Mouse (Mus musculus) kidney, postnatal 4 days (tissue): ENCODE measurements around the gene Smarcal1.

Source experiments
- DNase-seq, 2 experiments: peaks; one replicate each; pipeline ENCODE4 v3.0.0; 2021; ENCODE audit warnings: mixed read lengths in 2 of 2

Smarcal1 gene

GRCm38 (mm10) chr1:72590636-72591035 lies 7.6 kb downstream of the Smarcal1 start:
- DNase-seq, result no peak

- DNase-seq, result no peak
Observed at GRCm38 (mm10) chr1:72592350-72592749, 9.3 kb downstream of the Smarcal1 start.

GRCm38 (mm10) chr1:72593340-72593951 lies 10.4 kb downstream of the Smarcal1 start:
- DNase-seq, result peak; percentile 25 to 47

- DNase-seq, result no peak
Observed at GRCm38 (mm10) chr1:72595686-72596085, 12.6 kb downstream of the Smarcal1 start.

DNA sequence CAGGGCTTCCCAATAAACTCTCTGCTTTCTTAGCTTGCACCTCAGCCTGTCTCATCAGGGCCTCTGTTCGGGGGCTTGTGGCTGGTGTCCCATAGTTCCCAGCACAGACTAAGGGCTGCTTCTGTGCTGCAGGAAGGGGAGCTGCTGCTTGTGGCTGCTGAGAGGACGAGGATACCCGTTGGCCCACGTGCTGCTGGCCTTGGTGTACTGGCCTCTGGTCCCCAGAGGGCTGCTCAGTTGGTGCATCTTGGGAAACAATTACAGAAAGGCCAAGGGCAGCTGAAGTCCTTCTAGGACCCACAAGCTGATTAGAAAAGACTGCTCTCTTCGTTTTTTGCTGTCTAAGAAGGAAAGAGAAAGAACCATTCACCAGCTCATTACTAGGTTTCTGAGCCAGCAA lies 13.2 kb downstream of the Smarcal1 start:
- no peak for DNase-seq

DNA sequence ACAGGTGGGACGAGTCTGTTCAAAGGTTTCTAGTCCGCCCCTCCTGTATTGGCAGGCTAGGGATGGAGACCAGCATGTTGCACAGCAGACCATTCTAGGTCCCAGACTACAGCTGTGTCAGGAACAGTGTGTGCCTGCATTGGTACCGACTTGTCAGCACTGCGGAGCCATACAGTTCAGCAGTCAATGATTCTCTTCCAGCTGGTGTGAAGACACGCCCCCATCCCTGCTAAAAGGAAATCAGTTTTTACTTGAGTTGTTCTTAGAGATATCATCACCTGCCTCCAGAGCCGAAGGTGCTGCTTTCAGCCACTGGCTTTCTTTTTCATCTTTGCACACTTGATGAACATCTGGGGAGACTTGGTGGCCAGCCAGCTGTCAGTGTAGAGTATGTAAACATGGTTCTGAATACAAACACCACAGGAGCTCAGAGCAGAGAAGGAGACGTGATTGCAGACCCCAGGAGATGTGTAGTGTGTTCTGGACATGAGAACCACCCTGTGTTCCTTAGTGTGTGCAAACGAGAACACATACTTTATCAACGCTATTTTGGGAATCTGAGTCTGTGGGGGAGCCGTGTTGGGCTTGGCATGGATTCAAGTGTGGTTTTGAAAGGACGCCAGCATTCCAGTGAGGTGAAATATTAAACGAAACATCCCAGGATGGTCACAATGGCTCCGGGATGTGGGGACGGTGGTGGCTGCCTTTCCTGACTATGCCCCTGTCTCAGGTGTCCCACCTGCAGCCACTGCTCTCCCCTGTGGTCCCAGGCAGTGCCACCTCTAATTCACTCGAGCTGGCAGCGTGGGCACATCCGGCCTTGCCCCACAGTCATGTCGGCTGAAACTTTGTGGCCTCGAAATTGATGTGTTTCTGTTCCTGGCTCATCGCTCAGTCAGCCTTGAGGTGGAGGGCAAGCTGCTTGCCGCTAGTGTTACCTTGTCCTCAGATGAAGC lies 16.4 kb downstream of the Smarcal1 start:
- peak; percentile 71 to 75 for DNase-seq

DNA sequence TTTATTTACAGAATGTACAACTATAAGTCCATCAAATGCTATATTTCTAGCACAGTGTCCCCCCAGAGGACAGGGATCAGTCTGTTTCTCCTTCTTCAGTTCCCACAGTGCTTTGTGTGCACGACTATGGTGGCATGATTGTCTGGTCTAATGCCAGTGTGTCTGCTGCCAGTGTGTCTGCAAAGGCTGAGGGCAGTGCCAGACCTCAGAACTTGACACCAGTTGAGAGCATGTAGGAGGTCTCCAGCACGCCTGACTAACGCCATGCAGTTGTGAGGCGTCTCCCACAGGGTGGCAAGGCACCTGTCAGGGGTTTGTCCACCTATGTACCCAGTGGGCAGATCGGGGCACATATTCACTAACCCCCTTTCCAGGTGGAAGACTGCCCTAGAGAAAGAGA lies 17.7 kb downstream of the Smarcal1 start:
- DNase-seq, result no peak

DNA sequence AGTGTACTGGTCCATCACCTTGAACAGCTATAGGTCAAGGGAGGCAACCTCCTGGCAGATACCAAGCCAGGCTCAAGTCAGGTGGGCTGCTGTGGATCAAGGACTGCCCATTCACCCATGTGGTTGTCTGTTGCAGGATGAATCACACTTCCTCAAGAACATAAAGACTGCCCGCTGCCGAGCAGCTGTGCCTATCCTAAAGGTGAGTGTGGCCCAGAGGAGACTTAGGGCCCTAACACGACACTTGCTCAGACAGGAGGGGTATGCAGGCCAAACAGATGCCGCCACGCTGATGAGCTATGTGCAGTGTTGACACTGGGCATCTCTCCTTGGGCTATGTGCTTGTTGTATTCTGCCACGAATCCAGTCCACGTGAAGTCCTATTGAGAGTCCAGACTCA lies 18.2 kb downstream of the Smarcal1 start:
- DNase-seq, result no peak

- no peak for DNase-seq
Observed at GRCm38 (mm10) chr1:72602186-72602585, 19.1 kb downstream of the Smarcal1 start.

DNA sequence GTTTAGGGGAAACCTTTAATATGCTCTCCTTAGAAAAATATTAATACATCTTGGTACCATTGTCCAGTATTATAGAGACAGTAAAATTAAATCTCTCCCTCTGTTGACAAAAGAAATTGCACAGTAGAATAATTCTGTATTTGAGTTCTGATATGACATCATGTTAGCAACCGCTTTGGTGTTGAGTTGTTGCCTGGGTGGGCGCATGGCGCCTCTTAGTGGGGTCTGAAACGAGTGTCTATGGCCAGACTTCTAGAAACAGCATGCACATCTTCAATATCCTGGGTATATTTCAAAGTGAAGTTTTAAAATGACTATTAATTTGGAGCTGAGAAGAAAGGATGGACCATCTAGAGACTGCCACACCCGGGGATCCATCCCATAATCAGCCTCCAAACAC lies 19.8 kb downstream of the Smarcal1 start:
- DNase-seq, result no peak

- DNase-seq, result peak in 1 of 2 experiments; percentile 19
Observed at GRCm38 (mm10) chr1:72606186-72606673, 23.2 kb downstream of the Smarcal1 start.

DNA sequence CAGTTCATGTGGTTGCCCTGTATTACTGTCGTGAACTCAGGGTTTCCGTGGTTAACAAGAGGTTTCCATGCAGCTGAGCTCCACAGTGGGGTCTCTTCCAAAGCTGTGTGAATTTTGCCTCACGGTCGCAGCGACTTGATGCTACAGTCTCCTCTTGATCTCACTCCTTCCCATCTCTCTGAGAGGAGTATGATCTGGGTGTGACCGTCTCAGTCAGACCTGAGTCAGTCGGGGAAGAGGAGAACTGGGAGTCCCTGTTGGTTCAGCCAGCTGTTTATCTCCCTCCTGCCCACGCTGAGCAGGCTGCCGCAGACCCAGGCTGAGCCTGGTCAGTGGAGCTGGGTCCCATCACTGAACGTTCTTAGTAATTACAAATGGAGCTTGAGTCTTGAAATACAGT lies 26.1 kb downstream of the Smarcal1 start:
- DNase-seq, result no peak

- DNase-seq, result peak; percentile 27 to 45
Observed at GRCm38 (mm10) chr1:72609887-72610877, 27.1 kb downstream of the Smarcal1 start.

- no peak for DNase-seq
Observed at GRCm38 (mm10) chr1:72612172-72612571, 29.1 kb downstream of the Smarcal1 start.

GRCm38 (mm10) chr1:72635221-72635620 lies 52.2 kb downstream of the Smarcal1 start:
- DNase-seq, result no peak

- DNase-seq, result peak; percentile 70 to 78
Observed at GRCm38 (mm10) chr1:72640658-72641410, 57.8 kb downstream of the Smarcal1 start.

DNA sequence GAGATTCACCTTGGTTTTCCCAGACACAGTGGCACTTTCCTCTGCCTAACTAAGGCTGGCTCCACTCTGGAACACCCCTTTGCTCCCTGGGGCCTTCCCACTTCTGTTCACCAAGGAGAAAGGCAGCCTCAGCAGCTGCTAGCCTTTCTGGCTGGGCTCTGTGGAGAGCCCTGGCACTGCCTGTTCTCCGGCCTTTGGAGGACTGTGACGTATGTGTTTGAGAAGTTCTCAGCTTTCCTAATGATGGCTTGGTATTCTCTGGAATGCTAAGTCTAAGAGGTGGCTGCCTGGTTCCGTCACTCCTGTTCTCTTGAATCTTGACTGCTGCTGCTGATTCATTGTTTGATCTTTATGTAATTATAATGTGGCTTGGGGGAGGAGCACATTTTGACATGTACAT lies 90.0 kb downstream of the Smarcal1 start:
- DNase-seq, result no peak
